Mouse (Mus musculus) embryonic facial prominence, embryonic 14.5 days (tissue): ENCODE measurements at regions not wholly inside any gene's neighbourhood (a gene's known extent, or its start where the extent isn't known, plus 50 kb on each side); places are given as distances from the start of the nearest gene placed in this dataset.

Source experiments
- ATAC-seq: fragments of 200-750 bp; cut with Nextera tagmentation; 2 replicates; pipeline ENCODE4 v1.8.0; 2017; ENCODE audit warnings: low read depth, moderate number of reproducible peaks, moderate TSS enrichment
- DNase-seq: peaks from one replicate; pipeline ENCODE4 v3.0.0-alpha.2; 2015; ENCODE audit warnings: low spot score
- H3K27ac ChIP-seq: fragments of 300-500 bp; sonication (generic); replicated peaks from 2 replicates; pipeline ENCODE4 v1.5.1; 2014; ENCODE audit warnings: low read depth, mild to moderate bottlenecking, low read length, moderate library complexity
- H3K27me3 ChIP-seq: fragments of 300-500 bp; sonication (generic); replicated peaks from 2 replicates; pipeline ENCODE4 v1.6.1; 2014; ENCODE audit warnings: low read length; ENCODE audit not compliant: control insufficient read depth, insufficient read depth
- H3K36me3 ChIP-seq: fragments of 300-500 bp; sonication (generic); 2 replicates; pipeline ENCODE4 v1.6.1; 2014; ENCODE audit warnings: low read length, mixed read lengths; ENCODE audit not compliant: control insufficient read depth, insufficient read depth
- H3K4me1 ChIP-seq: fragments of 300-500 bp; sonication (generic); 2 replicates; pipeline ENCODE4 v1.6.1; 2014; ENCODE audit warnings: antibody characterized with exemption, low read length; ENCODE audit not compliant: control insufficient read depth, insufficient read depth
- H3K4me2 ChIP-seq: fragments of 300-500 bp; sonication (generic); 2 replicates; pipeline ENCODE4 v1.6.1; 2014; ENCODE audit warnings: low read depth, mild to moderate bottlenecking, low read length, moderate library complexity, mixed read lengths
- H3K4me3 ChIP-seq: fragments of 300-500 bp; sonication (generic); 2 replicates; pipeline ENCODE4 v1.5.1; 2014; ENCODE audit warnings: low read depth, mild to moderate bottlenecking, low read length
- H3K9ac ChIP-seq: fragments of 300-500 bp; sonication (generic); 2 replicates; pipeline ENCODE4 v1.6.1; 2014; ENCODE audit warnings: low read depth, mild to moderate bottlenecking, low read length, moderate library complexity, mixed read lengths
- H3K9me3 ChIP-seq: fragments of 300-500 bp; sonication (generic); 2 replicates; pipeline ENCODE4 v1.6.1; 2016; ENCODE audit warnings: low read length; ENCODE audit not compliant: control insufficient read depth
- WGBS: fragments of 180-500 bp; shearing (Covaris S2); extraction: QIAGEN DNeasy Blood & Tissue Kit; methylation state at CpG from one replicate; pipeline ENCODE4 v1.1.7; 2014; 5-methylcytosine and 5-hydroxymethylcytosine counted together

- no peaks in the 10 kb centered on the region for H3K36me3 ChIP-seq
- 77% methylated on average over 11 of the region's 11 CpGs for WGBS
- H3K4me3 ChIP-seq: no peak overlapping the region
- H3K27me3 ChIP-seq: no peaks in the 10 kb centered on the region
- ATAC-seq (no peak), DNase-seq (peak; percentile 19)
- no peak overlapping the region for H3K4me2 ChIP-seq
- no peak overlapping the region for H3K27ac ChIP-seq
- H3K9me3 ChIP-seq: no peaks in the 10 kb centered on the region
- no peak overlapping the region for H3K9ac ChIP-seq
- H3K4me1 ChIP-seq: peaks cover 4% of the 10 kb centered on the region; the same call in 1 of the 2 replicates
Observed at GRCm38 (mm10) chr10:115901070-115901469, 84.4 kb downstream of the Tspan8 start.

GRCm38 (mm10) chr10:115903049-115903448 is 86.4 kb downstream of the Tspan8 start:
- no peak overlapping the region for H3K27ac ChIP-seq
- H3K9ac ChIP-seq: no peak overlapping the region
- H3K4me2 ChIP-seq: no peak overlapping the region
- no peak overlapping the region for H3K4me3 ChIP-seq
- DNase-seq (no peak), ATAC-seq (no peak)
- H3K27me3 ChIP-seq: no peaks in the 10 kb centered on the region
- no peaks in the 10 kb centered on the region for H3K9me3 ChIP-seq
- WGBS: 70% methylated on average over 2 of the region's 2 CpGs
- H3K36me3 ChIP-seq: no peaks in the 10 kb centered on the region
- H3K4me1 ChIP-seq: no peaks in the 10 kb centered on the region

- ATAC-seq (no peak), DNase-seq (no peak)
- H3K27me3 ChIP-seq: no peaks in the 10 kb centered on the region
- H3K9me3 ChIP-seq: no peaks in the 10 kb centered on the region
- no peak overlapping the region for H3K27ac ChIP-seq
- 66% methylated on average over 6 of the region's 6 CpGs for WGBS
- no peak overlapping the region for H3K4me2 ChIP-seq
- H3K4me3 ChIP-seq: no peak overlapping the region
- no peaks in the 10 kb centered on the region for H3K4me1 ChIP-seq
- H3K36me3 ChIP-seq: no peaks in the 10 kb centered on the region
- no peak overlapping the region for H3K9ac ChIP-seq
Observed at GRCm38 (mm10) chr10:115921032-115921431, 97.0 kb upstream of the Ptprr start.
